Mouse (Mus musculus) cerebellum, adult 11-12 months (tissue): ENCODE data around the gene Dmc1.

ENCODE experiments used
- DNase-seq: peaks from one replicate; pipeline ENCODE4 v3.0.0; 2022

Dmc1 gene

DNA sequence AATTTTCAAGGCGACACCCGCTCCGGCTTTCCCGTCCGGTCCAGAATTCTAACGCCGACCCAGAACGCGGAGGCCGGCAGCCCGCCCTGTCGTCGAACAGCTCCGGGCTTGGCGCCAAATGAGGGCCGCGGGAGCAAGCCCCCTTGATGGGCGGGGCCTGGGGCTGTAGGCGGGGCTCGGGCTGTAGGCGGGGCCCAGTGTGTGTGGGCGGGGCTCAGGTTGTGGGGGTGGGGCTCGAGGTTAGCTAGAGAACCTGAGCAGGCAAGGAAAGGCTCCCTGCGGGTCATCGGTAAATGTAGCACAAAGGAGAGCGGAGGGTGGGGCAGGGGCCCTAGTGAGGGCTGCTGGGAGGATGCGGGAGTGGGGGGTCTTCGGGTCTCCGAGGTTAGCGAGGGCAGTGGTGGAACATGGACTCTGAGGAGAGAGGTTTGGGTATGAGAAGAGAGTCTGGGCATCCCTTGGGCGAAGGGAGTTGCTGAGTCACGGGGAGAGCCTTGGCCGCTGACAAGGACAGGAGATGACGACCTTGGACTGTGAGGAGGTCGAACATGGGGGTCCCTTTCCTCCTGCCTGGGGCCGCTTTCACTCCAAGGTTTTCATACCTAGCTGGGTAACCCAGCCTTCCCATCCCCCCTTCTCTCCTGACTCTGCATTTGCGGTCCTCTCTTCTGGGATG, at the start of gene Dmc1:
TSS of gene Dmc1 (minus strand) at position 120 of the 676 bp plus-strand sequence.
- DNase-seq, result no peak

DNA sequence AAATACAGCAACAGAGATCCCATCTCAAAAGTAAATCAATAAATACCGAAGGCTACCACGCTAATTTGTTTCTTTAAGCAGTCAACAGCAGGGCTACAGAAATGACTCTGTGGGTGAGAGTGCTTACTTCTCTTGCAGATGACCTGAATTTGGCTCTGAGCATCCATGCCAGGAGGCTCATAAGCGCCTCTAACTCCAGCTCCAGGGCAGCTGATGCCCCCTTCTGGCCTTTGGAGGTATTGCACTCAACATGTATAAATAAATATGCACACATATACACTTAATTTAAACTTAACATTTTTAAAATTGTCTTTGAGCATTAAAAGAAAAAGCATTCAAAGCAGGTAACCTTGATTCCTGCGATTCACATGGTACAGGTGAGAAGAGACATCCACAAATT, 46.6 kb upstream of the Dmc1 start:
- DNase-seq, result no peak

DNA sequence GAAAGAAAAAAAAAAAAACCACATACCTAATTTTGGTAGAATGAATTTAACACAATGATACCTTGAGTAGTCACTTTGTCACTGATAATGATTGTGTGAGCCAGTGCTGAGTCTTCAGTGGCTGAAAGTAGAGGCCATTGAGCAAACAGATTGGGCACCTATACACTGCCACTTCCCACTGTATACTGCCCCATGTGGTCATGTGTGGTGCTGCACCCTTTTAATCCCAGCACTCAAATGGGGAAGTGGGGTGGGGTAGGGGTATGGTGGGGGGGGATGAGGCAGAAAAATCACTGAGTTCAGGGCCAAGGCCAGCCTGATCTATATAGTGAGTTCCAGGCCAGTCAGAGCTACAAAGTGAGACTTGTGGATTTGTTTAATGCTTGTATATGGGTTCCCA, 45.7 kb upstream of the Dmc1 start:
- DNase-seq, result no peak

DNA sequence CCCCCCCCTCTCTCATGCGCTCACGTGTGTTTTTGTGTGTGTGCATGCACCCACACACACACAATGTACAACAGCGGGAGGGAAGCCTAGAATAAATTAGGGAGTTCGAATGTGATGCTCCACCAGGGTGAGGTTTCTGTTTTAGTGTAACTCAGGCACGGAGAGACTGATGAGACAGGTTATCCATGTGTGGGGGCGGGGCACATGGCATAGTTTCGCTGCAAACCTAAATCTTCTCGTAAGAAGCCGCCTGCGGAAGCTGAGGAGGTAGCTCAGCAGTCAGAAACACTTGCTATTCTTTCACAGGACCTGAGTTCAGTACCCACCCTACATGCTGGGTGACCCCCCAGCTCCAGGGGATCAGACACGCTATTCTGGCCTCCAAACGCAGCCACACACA, 43.2 kb upstream of the Dmc1 start:
- no peak for DNase-seq

DNA sequence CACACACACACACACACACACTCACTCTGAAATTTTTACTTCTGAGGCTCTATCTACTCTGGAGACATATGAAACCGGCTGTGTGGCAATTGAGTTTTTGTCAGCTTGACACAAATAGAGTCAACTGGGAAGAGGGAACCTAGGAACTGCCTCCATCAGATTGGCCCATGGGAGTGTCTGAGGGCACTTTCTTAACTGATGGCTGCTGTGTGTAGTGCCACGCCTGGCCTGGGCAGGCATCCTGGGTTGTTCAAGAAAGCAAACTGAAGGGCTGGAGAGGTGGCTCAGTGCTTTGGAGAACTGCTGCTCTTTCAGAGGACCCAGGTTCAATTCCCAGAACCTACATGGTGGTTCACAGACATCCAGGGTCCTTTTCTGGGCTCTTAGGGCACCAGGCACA, 40.6 kb upstream of the Dmc1 start:
- DNase-seq, result no peak

DNA sequence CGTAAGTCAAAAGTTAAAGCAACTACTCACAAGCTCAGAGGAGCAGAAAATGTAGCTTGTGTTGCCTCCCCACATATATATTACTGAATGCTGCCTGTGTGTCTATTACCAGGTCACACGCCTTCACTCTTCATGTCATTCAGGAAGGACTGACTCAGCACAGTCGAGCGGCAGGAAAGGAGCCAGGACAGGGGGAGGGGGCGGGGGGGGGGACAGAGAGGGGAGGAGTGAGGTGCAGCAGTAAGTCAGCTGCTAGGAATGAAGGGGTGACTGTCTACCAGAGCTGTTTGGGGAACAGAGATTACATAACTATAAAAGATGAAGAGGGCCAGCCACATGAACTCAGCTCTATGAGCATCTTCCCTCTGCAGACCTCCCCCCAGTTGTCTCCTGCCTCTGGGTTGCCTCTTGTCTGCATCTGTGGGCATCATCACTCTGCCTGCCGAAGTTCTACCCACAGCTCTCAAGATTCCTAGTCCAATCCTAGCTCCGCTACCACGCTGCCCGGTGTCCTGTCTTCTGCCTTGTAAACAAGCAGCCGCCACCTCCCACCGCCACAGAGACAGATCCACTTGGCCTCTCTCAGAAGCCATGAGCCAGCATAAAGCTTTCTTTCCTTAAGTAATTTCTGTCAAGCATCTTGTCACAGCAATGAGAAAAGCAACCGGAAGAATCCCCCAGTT, 36.4 kb upstream of the Dmc1 start:
- DNase-seq, result no peak

DNA sequence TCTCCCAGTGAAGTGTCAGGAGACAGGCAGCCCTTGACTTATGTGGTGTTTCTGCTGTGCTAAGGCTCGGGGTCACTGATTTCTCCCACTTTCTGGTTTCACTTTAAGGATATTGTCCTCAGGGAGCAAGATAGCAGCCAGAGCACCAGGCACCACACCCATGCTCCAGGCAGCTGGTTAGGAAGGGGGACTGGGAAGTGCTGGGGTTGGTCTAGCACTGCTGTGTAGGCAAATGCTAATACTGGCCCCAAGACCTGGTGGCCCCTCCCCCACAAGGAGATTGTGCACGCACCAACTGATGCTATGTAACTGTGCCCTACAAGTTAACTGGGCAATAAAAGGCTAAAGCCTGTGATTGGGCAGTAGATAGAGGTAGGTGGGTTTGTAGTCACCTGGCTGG, 25.6 kb upstream of the Dmc1 start:
- no peak for DNase-seq

DNA sequence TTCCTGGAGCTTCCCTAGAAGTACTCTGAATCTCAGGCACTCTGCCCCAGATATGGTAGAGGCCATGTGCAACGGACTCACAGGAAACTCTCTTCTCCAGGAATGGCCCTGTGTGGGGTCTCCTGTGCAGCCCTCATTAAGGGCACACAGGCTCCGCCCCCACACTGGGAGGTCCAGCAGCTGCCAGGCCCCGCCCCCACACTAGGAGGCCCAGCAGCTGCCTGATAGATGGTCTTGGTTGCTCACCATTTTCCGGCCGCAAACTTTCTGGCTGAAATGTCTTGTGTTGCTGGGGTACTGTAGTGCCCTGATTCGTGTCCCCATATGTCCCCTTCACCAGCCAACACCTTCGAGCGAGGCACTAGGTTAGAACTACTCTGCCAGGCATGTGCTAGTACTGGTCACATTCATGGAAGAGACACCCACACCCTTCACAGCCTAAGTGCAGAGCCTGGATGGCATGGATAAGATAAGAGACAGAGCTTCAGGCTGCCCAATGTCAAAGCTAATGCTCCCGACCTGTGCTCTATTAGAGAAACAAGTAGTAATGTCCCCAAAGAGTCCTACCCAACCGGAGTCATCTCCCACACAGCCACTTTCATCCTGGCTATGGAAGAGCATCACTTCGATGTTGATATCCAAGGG, 15.0 kb upstream of the Dmc1 start:
- DNase-seq, result no peak

DNA sequence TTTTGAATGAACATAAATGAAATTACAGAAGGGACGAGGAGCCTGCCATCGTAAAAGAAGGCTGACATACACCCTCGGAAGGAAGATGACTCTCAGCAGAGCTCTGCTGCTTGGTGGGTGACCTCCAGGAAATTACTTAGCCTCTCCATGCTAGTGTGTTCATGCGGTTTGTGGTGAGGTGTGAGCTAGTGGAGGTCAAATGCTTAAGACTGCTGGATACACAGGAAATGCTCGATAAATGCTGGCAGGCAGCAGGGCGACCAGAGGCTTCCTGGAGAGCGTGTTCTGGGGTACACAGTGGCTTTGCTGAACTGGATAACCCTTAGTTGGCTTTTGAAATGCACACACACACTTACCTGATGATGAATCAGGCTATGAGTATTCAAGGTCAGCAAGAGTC, 13.5 kb upstream of the Dmc1 start:
- no peak for DNase-seq

DNA sequence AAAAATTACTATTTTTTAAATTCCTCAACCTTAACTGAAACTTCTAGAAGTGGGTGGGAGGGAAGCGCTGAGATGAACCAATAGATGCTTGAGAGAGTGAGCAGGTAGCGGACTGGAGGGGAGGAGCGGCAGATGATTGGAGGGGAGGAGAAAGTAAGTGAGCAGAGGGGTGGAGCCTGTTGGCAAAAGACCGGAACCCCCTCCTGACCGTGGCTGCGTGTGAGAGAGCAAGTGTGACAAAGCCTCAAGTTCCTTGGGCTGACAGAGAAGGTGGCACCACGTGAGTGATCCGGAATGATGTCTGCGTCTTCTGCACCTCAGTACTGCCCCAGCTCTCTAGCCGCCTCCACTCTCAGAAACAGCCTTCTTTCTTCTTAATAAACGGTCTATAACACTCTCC, 12.2 kb upstream of the Dmc1 start:
- DNase-seq, result no peak

DNA sequence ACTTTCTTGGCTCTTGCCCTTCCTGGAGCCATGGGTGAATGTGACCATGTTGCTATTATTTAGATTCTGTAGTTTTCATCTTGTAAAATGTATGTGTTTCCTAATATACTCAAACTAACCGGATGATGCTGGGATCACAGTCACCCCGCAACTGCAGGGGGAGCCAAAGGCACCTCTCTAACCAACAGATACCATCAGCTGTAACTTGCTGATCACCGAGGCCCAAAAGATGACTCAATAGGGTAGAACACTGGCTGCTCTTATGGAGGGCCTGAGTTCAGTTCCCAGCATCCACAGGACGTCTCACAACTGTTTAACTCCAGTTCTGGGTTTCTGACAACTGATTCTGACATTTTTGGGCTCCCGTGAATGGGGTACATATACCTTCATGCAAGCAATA, 11.8 kb upstream of the Dmc1 start:
- DNase-seq, result no peak

DNA sequence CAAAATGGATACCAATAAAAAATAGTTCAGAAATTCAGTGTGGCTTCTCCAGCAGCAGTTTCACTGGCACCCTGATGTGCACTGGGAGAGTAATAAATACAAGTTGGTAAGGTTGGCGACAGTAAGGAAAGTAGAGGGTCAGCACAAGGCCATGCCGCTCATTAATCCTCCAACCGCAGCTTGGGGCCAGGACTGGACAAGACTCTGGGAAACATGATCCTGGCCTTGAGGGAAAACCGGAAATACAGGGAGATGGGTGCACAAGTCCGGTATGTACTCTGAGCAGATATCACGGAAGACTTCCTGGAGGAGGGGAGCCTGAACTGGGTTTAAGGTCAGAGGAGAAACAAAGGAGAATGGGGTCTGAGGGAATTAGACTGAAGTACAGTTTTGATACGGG, 10.6 kb upstream of the Dmc1 start:
- DNase-seq, result no peak

DNA sequence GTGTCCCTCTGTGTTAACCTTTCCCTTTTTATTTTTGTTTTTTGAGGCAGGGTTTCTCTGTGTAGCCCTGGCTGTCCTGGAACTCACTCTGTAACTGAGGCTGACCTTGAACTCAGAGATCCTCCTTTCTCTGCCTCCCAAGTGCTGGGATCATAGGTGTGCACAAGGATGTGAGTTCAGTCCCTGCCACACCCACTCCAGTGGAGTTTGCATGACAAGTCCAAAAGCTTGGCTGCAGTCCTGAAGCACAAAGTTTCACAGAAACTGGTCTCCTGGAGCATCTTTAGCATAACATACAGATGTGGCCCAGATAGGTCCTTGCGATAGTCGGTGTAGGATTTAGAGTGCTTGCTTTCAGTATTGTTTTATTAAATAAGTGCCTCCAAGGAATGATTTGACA, 4.3 kb upstream of the Dmc1 start:
- DNase-seq, result no peak

DNA sequence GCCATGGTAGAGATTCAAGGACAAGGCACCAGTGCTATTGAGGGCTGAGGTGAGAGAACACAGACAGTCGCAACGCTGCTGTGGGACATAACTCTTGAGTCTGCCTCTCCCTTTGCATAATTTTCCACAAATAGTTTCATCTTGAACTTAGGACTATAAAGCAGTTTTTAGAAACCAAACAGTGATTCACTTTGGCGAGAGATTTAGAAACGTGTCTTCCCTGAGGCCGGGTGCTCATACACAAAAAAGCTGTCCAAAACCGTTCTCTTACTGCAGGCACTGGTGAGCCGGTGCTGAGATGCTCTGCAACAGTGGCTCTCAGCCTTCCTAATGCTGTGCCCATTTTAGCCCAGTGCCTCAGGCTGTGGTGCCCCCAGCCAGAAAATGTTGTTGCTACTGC, 3.3 kb upstream of the Dmc1 start:
- no peak for DNase-seq

DNA sequence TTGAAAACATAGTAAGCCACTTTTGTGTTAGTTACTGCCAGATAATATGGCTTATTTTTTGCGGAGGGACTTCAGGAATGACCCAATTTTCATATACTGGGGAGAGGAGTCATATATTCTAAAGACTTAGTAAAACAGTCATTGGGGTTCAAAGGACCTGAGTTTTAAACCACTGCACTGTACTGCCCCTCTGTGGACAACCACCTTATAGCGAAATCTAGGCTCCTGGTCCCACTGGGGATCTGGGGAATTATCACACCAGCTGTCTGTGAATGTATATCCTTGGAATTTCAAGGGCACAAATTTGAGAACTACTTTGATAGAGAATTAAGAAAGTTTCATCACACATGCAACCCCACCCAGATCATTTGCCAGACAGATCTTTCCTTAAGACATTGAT, 2.8 kb upstream of the Dmc1 start:
- DNase-seq, result no peak

DNA sequence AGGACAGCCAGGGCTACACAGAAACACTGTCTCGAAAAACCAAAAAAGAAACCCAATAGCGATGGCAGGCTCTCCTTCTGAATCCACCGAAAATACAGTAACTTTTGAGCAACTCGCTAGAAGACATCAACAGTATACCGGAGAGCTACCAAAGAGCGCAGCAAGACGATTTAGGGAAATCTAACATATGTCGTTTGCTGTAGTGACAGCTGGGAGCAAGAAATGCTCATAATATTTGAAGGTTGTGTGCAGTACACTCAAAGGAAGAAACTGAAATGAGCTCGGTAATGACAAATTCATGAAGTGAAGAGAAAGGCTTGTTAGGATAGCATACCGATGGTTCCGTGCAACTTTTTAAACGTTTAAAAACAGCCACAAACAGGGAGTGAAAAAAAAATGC, 1.3 kb upstream of the Dmc1 start:
- no peak for DNase-seq

DNA sequence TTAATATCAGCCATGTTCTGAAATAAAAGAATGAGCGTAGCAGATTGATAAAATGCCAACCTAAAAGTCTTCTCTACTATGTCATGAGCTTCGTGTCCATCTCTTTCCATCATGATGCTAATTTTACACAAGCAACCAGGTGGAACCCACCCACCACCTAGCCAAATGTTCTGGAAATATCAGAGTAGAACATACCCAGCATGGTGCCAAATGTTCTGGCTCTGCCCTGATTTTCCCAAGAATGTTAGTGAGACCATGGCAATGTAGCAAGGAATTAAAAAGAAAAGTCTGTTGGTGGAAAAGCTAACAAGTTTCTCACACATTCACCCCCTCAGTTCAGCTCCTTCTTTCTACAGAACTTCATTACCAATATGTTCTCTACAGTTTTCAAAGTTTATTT, 4.7 kb downstream of the Dmc1 start:
- no peak for DNase-seq

DNA sequence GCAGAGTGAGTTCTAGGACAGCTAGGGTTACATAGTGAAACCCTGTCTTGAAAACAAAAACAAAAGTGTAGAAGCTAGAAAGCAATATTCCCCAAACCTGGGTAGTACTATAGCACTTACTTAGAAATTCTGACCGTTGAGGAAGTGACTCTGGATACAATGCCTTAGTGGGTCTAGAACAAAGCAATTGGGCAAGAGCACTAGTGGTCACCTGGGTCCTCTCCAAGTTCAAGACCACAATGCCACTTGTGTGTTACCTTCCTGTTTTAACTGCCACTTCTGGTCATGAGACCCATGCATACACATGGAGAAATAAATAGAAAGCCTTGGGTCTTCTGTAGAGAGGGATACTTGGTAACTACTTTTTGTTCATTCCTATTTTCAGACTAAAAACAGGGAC, 6.2 kb downstream of the Dmc1 start:
- no peak for DNase-seq

DNA sequence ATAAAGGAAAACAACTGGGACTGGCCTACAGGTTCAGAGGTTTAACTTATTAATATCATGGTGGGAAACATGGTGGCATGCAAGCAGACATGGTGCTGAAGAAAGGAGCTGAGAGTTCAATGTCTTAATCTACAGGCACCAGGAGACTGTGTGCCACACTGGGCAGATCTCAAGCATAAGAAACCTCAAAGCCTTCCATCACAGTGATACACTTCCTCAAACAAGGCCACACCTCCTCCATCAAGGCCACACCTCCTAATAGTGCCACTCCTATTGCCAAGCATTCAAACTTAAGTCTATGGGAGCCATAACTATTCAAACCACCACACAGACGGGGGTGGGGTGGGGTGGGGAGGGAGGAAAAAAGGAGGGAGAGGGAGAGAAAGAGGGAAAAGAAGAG, 23.3 kb downstream of the Dmc1 start:
- no peak for DNase-seq

DNA sequence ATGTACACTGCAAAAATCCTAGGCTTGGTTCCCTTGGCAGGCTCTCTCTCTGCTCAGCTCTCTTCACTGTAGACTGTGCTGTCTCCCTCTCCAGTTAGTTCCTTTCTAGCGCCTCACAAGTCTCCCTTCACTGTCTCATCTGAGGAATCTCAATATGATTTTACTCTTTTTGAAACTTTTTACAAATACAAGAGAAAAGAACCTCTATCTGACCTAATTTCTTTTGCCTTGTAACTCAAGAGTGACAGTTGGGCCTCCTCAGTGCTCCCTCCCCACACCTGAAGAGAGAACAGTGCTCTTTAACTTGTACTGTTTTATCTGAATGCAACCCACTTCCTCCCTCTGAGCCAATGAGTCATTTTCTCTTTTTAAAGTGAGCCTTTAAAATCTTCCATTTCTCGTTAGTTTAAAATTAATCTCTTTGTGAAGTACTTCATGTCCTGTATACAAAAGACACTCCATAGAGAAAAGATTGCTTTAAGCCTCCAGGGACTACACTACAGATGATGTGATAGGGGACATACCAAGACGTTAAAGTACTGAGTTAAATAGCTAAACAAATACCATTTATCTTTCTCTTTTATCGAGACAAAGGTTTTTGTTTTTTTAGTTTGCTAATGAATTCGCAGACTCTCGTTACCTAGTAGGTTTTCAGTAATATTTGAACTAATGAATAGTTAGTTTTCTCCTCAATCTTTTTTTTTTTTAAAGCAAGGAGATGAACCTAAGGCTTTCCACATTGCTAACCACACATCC, 27.1 kb downstream of the Dmc1 start:
- no peak for DNase-seq

DNA sequence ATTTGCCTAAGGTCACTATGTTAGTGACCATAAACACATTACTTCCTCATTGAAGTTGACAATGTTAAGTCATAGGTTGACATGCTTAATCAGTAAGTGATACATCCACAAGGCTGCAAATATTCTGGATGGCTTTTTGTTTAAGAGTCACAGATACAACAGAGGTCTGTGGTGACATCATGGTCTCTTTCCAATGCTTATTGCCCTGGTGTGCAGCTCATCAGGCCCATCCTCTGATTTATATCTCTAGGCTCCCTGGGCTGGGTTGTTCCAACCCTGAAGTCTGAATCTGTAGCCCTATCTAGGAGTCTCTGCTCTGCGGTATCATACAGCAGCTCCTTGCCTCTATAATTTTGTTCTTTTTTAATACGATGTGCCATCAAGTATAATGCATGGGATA, 28.0 kb downstream of the Dmc1 start:
- no peak for DNase-seq

DNA sequence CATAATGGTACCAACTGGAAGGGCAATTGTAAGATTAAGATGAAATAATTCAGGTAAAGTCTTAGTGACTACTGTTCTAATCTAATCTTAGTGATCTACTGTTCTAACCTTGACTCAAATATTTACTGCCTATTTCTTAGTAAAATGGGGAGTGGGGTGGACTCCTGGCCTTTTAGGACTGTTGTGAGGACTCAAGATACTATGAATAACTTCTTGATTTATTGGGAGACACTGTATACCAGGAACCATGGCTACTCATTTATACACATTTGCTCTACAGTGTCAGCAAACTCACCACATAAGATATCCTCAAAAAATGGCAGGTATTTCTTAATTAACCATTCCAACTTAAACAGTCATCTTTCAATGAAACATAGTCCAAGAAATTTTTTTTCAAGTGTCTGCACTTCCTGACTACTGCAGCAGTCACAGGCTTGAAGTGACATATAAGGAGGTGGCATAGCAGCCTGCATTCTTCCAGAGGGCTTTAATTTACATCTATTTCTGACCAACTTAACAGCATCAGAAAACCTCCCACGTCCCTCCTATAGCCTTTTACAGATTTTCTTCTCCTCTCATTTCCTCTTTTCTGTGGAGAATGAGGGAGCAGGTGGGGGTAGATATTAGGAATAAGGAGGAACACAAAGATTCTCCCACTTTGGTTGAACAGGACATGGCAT, 29.2 kb downstream of the Dmc1 start:
- DNase-seq, result no peak

DNA sequence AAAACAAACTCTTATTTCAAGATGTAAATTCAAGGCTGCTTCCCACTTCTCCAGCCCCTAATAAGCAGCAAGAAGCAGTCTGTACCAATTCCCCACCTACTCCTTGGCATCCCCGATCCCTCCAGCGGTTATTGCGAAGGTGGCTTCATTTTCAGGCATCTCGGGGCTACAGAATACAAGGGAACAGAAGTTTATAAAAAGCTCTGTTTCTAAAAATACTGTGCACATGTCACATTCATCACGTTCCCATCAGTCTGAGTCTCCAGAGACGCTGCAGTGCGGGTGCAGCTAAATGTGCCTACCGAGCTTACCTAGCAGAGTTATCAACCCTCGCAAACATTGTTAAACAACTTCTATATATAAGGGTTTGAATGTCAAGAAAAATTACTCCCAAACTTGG, 42.5 kb downstream of the Dmc1 start:
- no peak for DNase-seq
